Mouse (Mus musculus) layer of hippocampus, adult 9-10 months (tissue): ENCODE results near the gene Uso1.

Experiments used
- DNase-seq: peaks from one replicate; pipeline ENCODE4 v3.0.0; 2022; ENCODE audit warnings: low spot score

The Uso1 gene

DNA sequence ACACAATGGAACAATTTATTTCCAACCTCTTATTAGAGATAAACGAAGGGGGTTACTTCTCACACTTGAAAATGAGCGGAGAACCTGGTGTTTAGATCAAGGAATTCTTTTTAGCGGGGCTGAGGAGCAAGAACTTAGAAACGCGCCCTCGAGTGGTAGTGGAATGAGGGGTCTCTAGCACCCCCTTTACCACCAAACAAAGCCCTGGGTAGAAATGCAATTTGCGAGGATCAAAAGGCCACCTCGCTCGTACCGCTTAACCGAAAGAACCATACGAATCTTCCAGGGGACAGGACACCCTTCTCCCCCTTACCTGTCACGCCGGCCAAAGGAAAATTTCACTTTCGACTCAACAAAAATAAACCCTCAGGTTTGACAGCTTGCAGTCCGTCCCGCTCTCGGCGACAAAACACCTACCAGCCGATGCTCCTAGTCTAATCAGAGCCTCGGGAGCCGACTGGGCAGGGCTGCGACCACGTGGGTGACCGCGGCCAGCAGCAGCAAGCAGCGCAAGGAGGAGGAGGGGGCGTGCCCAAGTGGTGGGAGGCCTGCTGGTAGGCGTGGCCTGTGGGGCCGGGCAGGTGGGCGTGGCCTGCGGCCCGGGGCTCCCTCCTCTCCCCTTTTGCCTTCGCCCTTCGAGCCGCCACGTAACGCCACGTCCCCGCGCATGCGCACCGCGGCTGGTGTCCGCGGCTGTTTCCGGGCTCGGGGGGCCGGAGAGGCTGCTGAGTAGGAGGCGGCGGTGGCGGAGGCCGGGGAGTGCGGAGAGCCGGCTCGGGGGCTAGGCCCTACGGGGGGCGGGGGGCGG is at the start of gene Uso1:
TSS of gene Uso1 (plus strand) at position 700 of the 808 bp plus-strand sequence.
- DNase-seq, result peak; percentile 85

DNA sequence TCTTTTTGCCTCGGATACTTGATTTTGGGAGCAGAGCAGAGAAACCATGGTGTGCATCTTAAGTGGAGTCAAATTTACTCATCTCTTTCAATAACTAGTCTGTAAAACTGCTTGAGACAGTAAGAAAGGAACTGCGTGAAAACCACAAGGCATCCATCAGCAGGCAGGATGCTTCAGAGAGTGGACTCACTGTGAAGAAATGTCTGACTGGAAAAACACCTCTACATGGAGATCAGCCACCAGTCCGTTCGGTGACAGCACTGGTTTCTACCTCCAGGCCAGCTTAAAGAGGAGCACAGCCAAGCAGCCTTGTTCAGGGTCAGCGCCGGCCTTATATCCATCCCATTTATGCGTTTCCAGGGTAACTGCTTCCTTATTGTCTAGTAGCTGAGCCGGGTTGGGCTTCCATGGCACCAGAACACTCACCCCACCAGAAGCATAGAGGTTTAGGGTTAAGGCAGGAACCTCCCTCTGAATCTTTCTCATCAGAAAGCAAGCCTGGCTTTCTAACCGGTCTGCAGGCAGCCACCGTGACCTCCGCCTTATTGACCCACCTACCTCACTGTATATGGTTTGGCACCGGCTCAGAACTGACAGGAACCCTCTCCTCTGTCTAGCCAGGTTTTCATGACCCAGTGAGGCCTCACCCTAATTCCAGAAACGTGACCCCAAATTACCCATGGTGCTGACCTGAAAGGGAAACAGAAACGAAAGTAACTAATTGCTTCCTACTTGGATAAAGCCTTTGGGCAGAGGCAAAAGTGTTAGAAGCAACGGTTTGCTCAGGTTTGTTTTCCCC is 44.3 kb upstream of the Uso1 start:
- no peak for DNase-seq

DNA sequence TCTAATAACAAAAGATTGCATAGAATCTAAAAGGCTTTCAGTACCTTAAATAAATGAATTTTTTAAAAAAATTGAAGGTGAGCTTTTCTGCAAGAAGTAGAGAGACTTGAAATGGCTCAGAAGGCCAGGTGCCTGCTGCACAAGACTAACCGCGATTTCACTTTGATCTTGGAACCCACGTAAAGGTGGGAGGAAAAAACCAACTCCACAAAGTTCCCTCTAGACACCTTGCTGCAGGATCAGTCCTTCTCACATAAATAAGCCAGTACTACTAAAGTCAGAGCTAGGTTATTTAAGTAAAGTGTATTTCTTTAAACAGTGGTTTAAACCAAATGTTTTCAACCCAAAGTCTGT is 43.7 kb upstream of the Uso1 start:
- no peak for DNase-seq

DNA sequence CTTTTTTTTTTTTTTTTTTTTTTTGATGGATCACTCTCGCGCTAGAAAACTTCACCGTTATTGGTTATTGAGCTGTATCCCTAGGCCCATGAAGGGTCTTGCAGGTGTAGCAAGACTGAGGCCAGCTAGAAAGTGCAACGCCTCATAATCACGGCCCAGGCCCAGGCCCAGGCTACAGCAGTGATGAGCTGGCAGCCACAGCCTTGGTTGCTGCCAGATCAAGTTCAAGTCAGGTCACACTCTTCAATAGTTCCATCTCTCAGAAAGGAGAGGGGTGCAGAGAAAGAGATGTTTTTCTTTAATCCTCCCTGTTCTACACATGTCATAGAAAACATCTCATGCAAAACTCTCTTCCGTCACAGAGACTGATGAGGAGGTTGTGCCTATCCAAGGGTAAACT is 41.0 kb upstream of the Uso1 start:
- DNase-seq, result no peak

DNA sequence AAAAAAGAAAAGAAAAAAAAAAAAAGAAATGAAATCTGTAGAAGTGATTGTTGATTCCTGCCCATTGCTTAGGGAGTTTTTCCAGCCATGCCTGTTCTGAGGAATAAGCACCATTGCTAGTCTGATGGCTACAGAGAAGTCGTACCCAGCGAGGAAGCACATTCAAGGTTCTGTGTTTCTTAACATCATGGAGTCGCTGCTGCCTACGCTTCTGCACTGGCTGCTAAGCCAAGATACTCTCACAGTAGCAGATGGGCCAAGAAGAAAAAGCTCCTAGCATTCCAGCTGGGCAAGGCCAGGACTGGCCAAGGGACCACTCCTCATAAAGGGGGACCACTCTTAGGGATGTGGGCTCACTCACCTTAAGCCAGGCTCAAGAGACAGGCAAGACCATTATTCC is 40.0 kb upstream of the Uso1 start:
- no peak for DNase-seq

DNA sequence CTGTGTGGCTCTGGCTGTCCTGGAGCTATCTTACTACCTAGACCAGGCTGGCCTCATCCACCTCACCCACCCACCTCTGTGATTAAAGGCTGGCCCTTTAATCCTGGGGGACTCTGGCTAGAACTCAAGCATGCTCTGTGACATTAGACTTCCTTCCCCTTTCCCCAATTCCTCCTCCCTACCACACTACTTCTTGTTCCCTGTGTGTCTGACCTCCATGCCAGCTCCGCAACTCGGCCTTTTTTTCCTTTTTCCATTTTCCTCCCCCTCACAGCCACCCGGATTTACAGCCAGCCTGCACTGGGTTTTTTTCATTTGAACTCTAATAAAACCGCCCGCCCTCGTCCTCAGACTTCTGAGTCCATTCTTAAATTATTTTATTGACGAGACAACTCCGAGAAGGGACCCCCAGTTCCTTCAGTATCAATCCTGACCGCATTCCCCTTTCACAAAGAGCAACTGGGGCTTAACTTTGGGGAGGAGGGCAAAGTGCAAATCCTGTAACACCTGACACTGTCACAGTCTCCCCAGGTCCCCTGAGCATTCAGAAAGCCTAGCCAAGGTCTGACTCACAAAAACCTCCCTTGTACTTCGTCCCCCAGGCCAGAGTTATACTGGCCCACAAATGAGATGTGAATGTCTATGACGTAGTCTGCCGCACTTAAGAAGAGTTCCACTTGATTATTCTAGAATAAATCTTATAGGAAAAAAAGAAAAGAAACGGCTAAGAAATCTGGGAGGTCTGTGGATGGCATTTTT is 39.2 kb upstream of the Uso1 start:
- DNase-seq, result no peak

DNA sequence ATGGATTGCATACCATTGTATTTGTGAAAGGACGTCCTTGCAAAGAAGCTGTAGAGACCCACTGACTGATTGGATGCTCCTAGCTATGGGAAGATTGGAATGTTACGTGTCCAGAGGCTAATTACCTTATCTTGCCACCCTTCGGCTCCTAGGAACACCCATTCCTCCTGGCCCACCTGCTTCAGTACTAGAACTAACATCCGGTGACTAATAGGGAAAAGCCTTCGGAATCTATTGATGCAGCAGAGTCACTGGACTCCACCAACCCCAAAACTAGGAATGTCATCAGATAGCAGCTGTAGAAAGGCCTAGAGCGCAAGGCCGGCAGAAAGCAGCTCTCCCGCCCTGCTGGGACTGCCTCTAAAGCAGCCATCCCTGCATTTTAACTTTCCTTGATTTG is 36.1 kb upstream of the Uso1 start:
- no peak for DNase-seq

DNA sequence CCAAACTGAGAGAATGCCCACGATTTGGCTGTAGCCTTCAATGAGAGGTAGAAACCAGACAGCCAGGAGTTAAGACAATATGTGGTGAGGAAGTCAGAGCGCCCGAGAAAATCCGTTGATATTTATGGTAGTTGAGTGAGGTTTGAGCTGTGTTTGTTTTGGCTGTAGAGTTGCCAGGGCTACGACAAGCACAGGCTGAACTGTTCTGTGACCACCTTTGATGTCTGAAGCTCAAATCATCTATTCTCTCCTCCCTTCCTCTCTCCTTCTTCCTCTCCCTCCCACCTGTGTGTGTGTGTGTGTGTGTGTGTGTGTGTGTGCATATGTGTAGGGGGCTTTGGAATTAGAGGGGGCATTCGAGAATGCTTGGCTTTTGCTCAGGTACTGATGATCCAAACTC is 34.7 kb upstream of the Uso1 start:
- no peak for DNase-seq

DNA sequence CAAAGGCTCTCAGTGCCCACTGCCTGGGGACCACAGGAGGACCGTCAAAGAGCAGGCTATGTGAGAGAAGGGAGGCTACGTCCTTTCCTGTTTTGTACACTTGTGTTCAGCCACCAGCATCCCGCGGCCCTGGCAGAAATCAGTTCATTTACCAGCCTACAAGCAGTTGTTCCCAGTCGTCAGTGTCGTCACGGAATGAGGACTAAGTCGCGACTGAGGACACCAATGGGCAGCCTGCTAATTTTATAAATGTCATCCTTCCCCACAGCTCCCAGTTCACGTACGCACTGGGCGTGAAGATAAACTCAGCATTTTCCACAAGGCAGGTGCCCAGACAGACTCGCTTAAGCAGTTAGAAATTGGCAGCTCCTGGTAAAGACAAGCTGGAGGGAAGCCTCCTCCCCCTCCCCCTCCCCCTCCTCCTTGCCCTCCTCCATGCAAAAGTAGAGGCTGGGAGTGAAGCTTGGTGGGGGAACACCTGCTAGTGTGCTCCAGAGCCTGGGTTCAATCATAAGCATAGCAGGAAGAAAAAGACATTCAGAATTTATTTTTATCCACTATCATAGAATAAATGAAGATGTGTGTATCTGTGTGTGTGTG is 33.8 kb upstream of the Uso1 start:
- DNase-seq, result no peak

DNA sequence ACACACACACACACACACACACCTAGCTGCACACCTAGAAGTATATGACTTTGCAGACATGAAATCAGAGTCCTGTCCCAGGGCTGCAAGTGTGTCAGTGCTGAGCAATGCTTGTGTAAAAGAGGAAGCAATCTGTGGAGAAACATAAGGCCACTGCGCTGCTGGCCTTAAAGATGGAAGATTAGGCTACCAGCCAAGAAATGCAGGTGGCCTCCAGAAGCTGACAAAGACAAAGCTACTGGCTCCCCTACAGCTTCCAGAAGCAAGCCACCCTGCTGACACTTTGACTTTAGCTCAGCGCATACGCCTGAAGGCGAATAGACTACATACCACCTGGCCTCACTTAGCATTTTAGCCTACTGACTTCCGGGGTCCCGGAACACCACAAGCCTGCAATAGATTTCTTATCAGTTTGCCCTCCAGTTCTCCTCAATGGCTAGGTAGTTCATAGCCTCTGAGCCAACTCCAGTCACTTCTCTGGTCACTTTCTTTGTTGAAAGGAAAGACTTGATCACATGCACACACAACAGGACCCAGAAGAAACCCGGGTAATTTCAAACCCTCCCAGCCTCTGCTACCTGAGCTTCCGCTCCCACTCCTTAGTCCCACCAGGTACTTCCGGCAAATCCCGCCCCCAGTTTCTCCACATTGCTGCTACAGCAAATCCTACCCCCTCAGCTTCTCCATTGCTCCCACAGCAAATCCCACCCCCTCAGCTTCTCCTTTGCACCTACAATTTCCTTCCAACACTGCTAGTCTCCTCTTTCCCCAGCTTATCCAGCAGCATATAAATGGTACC is 31.2 kb upstream of the Uso1 start:
- DNase-seq, result no peak

DNA sequence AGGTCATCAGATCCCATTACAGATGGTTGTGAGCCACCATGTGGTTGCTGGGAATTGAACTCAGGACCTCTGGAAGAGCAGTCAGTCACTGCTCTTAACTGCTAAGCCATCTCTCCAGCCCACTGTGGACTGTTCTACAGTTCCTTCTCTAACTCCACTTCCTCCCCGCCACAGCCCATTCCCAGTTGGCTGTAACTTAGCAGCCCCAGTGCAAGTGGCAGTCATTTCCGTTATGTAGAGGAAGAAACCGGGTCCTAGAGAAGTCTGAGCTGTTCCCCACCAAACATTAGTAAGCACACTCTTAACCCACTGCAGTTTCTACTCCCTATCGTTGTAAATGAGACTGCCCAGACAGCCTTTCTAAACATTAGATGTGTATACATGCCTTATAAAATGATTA is 30.5 kb upstream of the Uso1 start:
- DNase-seq, result no peak

DNA sequence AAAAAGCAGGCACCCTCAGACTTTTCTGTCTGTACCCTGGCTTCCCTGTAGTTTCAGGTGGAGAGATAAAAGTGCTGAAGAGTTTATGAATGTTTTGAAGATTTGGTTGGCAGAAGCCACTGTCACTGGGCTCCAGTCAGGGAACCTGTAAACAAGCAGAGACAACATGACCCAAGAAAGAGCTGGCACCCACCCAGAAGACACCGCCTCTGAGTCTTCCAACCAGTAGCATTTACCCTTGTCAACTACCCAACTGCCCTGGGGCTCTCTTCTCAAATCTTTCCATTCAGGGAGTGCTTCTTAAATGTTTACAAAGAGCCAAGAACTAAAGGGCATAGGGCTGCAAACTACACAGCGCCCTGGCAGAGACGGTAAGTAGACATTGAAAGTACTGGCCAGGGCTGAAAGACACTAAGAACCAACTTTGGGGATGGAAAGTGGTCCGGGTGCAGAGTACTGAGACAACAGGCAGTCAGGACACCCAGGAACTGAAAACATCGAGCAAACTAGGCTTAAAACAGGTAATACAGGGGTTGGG is 26.9 kb upstream of the Uso1 start:
- no peak for DNase-seq

DNA sequence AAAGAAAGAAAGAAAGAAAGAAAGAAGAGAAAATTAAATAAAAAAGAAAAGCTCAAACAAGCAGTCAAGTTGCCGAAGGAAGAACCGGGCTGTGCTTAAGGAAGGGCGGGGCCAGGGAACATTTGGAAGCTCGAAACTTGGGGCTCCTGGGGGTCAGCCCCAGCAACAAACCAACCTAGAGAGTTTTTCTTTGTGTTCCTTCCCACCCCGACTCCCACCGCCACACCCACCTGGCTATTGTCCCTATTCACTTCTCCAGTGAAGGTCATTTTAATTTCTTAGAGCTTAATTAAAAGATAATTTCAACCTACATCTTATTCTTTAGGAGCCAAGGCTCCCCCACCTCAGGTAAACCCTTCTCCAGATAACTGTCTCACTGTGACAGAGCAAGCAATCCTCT is 25.6 kb upstream of the Uso1 start:
- DNase-seq, result no peak

DNA sequence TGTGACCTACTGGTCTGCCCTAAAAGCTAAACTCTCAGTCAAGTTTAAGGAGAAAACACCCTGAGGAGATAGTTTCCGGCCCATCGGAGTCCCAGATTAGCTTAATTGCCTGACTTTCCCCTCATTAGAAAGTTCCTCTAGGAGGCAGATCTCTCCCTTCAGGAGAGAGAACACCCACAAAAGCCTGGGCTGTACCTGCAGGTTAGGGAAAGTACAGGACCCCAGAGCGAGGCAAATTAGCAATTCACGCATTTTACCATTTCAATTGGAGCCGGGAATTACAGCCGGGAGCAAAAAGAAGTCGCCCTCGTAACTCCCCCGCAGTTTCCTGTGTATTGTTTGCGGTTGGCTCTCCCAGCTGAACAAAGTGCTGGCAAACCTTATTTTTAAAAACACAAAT is 25.2 kb upstream of the Uso1 start:
- no peak for DNase-seq

DNA sequence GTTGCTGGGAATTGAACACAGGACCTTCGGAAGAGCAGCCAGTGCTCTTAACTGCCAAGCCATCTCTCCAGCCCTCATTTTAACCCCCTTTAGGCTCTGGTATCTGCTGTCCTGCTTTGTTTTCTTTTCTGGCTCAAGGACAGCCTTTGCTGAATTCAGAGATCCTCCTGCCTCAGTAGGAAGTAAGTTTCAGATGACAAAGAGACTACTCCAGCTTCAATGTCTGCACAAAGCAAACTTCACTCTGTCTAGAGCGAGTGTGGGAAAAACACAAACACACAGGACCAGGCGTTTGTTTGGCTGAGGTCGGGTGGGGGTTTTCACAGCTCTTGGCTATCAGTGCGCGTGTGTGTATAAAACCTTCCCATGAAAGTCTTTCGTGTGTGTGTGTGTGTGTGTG is 24.3 kb upstream of the Uso1 start:
- no peak for DNase-seq

DNA sequence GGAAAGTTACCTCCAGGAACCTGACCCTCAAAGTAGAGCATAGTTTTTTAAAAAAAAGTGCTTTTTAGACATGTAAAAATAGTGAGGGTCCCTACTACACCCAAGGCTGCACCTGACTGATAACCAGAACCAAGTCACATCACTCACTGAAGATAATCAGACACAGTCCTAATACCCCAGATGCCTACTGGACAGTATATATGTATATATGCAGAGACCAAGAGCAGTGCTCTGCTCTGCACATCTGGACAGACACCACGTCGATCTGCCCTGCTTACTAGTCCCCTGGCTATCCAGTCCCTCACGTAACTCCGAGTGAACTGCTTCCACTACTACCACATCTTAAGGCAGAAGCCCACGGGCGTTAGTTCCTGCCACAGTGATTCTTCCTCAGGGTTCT is 23.5 kb upstream of the Uso1 start:
- DNase-seq, result no peak

DNA sequence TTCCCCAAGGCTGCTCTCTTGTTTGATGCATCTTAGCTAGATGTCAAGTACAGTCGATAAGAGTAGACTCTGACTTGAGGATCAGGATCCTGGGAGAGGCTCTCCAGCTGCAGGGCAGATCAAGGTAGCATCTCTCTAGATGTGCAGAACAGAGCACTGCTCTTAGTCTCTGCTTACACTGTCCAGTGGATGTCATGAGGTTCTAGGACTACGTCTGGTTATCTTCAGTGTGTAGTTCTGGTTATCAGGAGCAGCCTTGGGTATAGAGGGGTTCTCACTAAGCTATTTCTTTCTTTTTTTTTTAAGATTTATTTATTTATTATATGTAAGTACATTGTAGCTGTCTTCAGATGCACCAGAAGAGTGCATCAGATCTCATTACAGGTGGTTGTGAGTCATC is 22.8 kb upstream of the Uso1 start:
- DNase-seq, result no peak

DNA sequence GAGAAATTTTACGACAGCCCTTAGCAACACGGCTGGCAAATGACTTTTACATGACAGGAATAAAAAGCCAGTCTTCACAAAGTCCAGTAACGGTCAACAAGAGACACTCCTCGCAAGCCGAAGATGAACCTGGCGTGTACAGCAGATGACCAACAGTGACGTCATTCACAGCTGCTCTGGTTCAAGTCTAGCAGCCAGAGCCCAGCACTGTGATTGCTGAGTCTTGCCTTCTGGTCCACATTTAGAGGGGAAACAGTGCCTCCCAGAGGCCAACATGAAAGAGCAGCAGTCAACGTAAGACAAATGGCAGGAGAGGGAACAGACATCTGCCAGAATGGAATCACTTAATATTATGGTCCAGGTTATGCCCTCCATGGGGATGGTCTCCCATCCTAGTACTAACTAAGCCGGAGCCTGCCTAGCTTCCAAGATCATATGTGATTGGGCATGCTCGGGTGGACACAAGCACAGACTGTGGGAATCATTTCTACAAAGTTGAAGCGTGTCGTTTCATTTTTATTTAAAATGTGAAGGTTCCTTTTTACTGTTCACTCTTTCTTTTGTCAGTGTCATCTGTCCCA is 19.8 kb upstream of the Uso1 start:
- peak; percentile 60 for DNase-seq

DNA sequence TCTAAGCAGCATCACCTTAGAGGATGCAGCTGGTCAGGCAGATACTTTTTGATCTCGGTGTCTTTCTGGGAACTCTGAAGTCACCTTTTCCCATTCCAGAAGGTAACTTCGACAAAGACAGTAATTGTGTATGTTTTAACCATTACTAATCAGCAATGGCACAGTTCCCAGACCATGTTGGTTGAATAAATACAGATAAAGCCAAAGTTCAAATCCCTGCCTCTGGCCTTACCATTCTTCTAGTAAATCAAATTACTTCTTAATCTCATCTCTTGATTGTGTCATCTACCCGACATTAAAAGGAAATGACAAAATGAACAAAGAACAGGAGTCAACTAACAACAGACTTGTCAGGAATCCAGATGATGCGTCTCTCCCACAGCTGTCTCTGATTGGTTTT is 16.1 kb upstream of the Uso1 start:
- no peak for DNase-seq

DNA sequence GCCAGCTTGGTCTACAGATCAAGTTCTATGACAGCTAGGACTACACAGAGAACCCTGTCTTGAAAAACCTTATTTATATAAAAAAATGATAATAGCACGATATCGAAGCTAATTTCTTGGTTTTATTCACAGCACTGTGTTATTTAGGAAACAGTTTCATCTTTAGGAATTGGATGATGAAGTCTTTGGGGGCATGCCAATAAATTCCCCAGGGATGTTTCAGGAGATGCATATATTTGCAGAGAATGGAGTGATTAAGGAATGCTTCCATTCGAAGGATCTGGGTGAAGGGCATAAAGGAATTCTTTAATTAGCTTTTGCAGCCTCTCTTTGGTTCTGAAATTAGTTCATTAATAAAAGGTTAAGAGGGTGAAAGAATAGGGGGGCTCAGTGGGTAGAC is 12.3 kb upstream of the Uso1 start:
- DNase-seq, result no peak

DNA sequence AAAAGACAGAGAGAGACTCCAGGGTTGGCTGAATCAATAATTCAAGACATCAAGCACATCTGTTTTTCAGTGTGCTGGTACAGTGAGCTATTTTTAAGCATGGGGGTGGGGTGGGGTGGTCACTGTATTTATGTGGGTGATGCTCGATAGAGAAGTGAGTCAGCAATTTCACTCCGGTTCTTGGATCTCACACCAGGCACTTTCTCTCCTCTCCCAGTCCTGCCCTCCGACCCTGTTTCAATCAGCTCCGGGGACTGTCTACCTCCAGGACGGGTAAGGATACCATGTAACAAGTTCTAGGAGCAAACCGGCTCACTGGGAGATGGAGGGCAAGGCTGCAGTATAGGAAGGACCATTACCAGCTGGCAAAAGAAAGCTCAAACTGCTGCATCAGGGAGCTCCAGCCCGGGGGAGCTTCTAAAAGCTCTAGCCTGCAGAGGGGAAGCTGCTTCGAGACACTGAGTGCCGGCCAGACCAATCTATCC is 10.6 kb upstream of the Uso1 start:
- no peak for DNase-seq
